Mouse (Mus musculus): Measurements from ENCODE around the gene Gm20878. TPM values are rescaled to one million over a fixed set of nuclear protein-coding genes. Genes with fewer than 3 reads are reported as not detected.
"Not testable (repeated sequence)": the region's sequence is repeated elsewhere in the genome, so short reads cannot be mapped to it uniquely, and the experiment has no call there.

Gm20878 gene
- total RNA-seq (2015; ENCODE audit: low replicate concordance): not detected in 2 replicates
- total RNA-seq (2017; ENCODE audit: low replicate concordance): 0.77 TPM in 1 of 2 replicates, not detected in the other

DNA sequence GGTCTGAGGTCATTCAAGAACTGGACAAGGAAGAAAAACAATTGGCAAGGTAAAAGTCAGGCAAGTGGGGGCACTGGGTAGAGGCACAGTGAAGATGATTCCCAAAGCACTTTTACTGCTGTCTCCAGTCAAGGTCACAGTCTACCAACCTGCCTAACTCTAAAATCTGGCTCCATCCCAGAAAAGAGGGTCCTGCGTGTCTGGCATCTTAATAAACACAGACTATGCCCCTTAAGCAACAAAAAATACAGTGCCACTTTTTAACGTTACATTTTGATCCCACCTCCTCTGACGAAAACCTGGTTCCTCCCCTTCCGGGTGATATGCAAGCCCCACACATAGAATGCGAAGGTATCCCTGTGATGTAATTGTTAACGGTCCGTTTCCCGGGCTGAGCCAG lies at the start of gene Gm20878:
Gene Gm20878, plus strand, starts transcription at position 301 of the 400 bp plus-strand sequence.
- ATAC-seq (replicated peaks; ENCODE audit: low FRiP score, poor library complexity, severe bottlenecking): not testable (repeated sequence)

GRCm38 (mm10) chr4:41903310-41903709 lies 38.1 kb upstream of the Gm20878 start, which contains the start of gene Gm21541:
Gm21541 (plus strand) TSS chr4:41903610.
- ATAC-seq (replicated peaks; ENCODE audit: low FRiP score, poor library complexity, severe bottlenecking): not testable (repeated sequence)

DNA sequence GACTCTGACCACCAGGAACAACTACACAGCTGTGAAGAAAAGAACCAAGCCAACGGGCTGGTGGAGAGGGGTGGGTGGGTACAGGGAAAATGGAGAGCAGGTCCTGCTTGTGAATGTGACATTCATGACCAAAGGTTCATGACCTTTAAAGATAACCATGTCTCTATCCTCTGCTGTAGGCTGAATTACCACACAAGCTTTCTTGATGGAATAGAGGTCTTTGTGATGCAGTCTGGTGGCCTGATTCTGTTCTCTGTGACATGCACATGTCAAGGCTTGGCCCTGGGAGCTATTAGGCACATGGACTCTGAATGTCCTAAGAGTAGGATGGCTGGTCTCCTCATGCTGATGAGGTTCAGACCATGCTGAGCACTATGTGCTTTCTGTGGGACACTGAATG lies 24.4 kb downstream of the Gm20878 start, which contains the start of gene Fam205a4:
Gene Fam205a4, plus strand, starts transcription at position 301 of the 400 bp plus-strand sequence.
- not testable (repeated sequence) for ATAC-seq (replicated peaks; ENCODE audit: low FRiP score, poor library complexity, severe bottlenecking)

Other genes starting within 250 kb of the Gm20878 start
- not detected in 2 replicates for gene Cntfr, start 244.5 kb upstream of the Gm20878 start, total RNA-seq (2015; ENCODE audit: low replicate concordance)
- gene Cntfr, start 244.5 kb upstream of the Gm20878 start, total RNA-seq (2017; ENCODE audit: low replicate concordance): not detected in 2 replicates
- gene Il11ra1, start 241.6 kb upstream of the Gm20878 start, total RNA-seq (2015; ENCODE audit: low replicate concordance): 6.5 and 28.5 TPM in 2 replicates
- 7.2 TPM in 1 of 2 replicates, not detected in the other for gene Il11ra1, start 241.6 kb upstream of the Gm20878 start, total RNA-seq (2017; ENCODE audit: low replicate concordance)
- 2.9 and 9.7 TPM in 2 replicates for gene Rpp25l, start 228.0 kb upstream of the Gm20878 start, total RNA-seq (2015; ENCODE audit: low replicate concordance)
- 5.0 and 22.6 TPM in 2 replicates for gene Rpp25l, start 228.0 kb upstream of the Gm20878 start, total RNA-seq (2017; ENCODE audit: low replicate concordance)
- 16.8 and 51.2 TPM in 2 replicates for gene Dctn3, start 218.4 kb upstream of the Gm20878 start, total RNA-seq (2015; ENCODE audit: low replicate concordance)
- 18.4 and 33.0 TPM in 2 replicates for gene Dctn3, start 218.4 kb upstream of the Gm20878 start, total RNA-seq (2017; ENCODE audit: low replicate concordance)
- not detected in 2 replicates for gene Arid3c, start 210.4 kb upstream of the Gm20878 start, total RNA-seq (2015; ENCODE audit: low replicate concordance)
- gene Arid3c, start 210.4 kb upstream of the Gm20878 start, total RNA-seq (2017; ENCODE audit: low replicate concordance): not detected in 2 replicates
- 18.9 TPM in 1 of 2 replicates, not detected in the other for gene Galt, start 186.3 kb upstream of the Gm20878 start, total RNA-seq (2015; ENCODE audit: low replicate concordance)
- 1.3 and 3.9 TPM in 2 replicates for gene Galt, start 186.3 kb upstream of the Gm20878 start, total RNA-seq (2017; ENCODE audit: low replicate concordance)
- 3.8 and 14.4 TPM in 2 replicates for gene Sigmar1, start 185.4 kb upstream of the Gm20878 start, total RNA-seq (2015; ENCODE audit: low replicate concordance)
- 4.2 and 7.3 TPM in 2 replicates for gene Sigmar1, start 185.4 kb upstream of the Gm20878 start, total RNA-seq (2017; ENCODE audit: low replicate concordance)
- gene Ccl27a, start 167.3 kb upstream of the Gm20878 start, total RNA-seq (2015; ENCODE audit: low replicate concordance): 10.8 TPM in 1 of 2 replicates, not detected in the other
- gene Ccl27a, start 167.3 kb upstream of the Gm20878 start, total RNA-seq (2017; ENCODE audit: low replicate concordance): 8.7 TPM in 1 of 2 replicates, not detected in the other
- gene Gm21541, start 38.0 kb upstream of the Gm20878 start, total RNA-seq (2015; ENCODE audit: low replicate concordance): not detected in 2 replicates
- gene Gm21541, start 38.0 kb upstream of the Gm20878 start, total RNA-seq (2017; ENCODE audit: low replicate concordance): not detected in 2 replicates
- gene Fam205a4, start 24.5 kb downstream of the Gm20878 start, total RNA-seq (2015; ENCODE audit: low replicate concordance): 0.72 TPM in 1 of 2 replicates, not detected in the other
- not detected in 2 replicates for gene Fam205a4, start 24.5 kb downstream of the Gm20878 start, total RNA-seq (2017; ENCODE audit: low replicate concordance)
- not detected in 2 replicates for gene Gm21093, start 93.2 kb downstream of the Gm20878 start, total RNA-seq (2015; ENCODE audit: low replicate concordance)
- gene Gm21093, start 93.2 kb downstream of the Gm20878 start, total RNA-seq (2017; ENCODE audit: low replicate concordance): not detected in 2 replicates
- not detected in 2 replicates for gene Gm3893, start 149.6 kb downstream of the Gm20878 start, total RNA-seq (2015; ENCODE audit: low replicate concordance)
- not detected in 2 replicates for gene Gm3893, start 149.6 kb downstream of the Gm20878 start, total RNA-seq (2017; ENCODE audit: low replicate concordance)
- gene Gm13304, start 173.2 kb downstream of the Gm20878 start, total RNA-seq (2015; ENCODE audit: low replicate concordance): not detected in 2 replicates
- gene Gm13304, start 173.2 kb downstream of the Gm20878 start, total RNA-seq (2017; ENCODE audit: low replicate concordance): not detected in 2 replicates
- gene Gm13306, start 211.9 kb downstream of the Gm20878 start, total RNA-seq (2015; ENCODE audit: low replicate concordance): not detected in 2 replicates
- not detected in 2 replicates for gene Gm13306, start 211.9 kb downstream of the Gm20878 start, total RNA-seq (2017; ENCODE audit: low replicate concordance)
- not detected in 2 replicates for gene Gm13305, start 227.0 kb downstream of the Gm20878 start, total RNA-seq (2015; ENCODE audit: low replicate concordance)
- gene Gm13305, start 227.0 kb downstream of the Gm20878 start, total RNA-seq (2017; ENCODE audit: low replicate concordance): not detected in 2 replicates